Mouse (Mus musculus) midbrain, postnatal 0 days (tissue): ENCODE measurements around the gene C1rl. TPM values are rescaled to one million over a fixed set of nuclear protein-coding genes. Genes with fewer than 3 reads are reported as not detected.
"Not testable (repeated sequence)": the region's sequence is repeated elsewhere in the genome, so short reads cannot be mapped to it uniquely, and the experiment has no call there.

Experiments
- ATAC-seq: fragments of 200-750 bp; cut with Nextera tagmentation; 2 replicates; pipeline ENCODE4 v1.8.0; 2017; ENCODE audit warnings: moderate number of reproducible peaks, mild to moderate bottlenecking, moderate TSS enrichment, moderate library complexity; ENCODE audit not compliant: low FRiP score
- DNase-seq: peaks from one replicate; pipeline ENCODE4 v3.0.0-alpha.2; 2015; ENCODE audit warnings: low spot score
- H3K27ac ChIP-seq: fragments of 300-500 bp; sonication (generic); 2 replicates; pipeline ENCODE4 v1.5.1; 2014; ENCODE audit warnings: low read depth, mild to moderate bottlenecking, low read length, mixed read lengths
- H3K27me3 ChIP-seq: fragments of 300-500 bp; sonication (generic); 2 replicates; pipeline ENCODE4 v1.6.1; 2014; ENCODE audit warnings: low read length, control low read depth, mixed read lengths; ENCODE audit not compliant: insufficient read depth
- H3K36me3 ChIP-seq: fragments of 300-500 bp; sonication (generic); 2 replicates; pipeline ENCODE4 v1.6.1; 2014; ENCODE audit warnings: low read length, control low read depth, mixed read lengths; ENCODE audit not compliant: insufficient read depth
- H3K4me1 ChIP-seq: fragments of 300-500 bp; sonication (generic); 2 replicates; pipeline ENCODE4 v1.6.1; 2014; ENCODE audit warnings: mild to moderate bottlenecking, control low read depth, antibody characterized with exemption, low read length, mixed read lengths; ENCODE audit not compliant: insufficient read depth
- H3K4me2 ChIP-seq: fragments of 300-500 bp; sonication (generic); 2 replicates; pipeline ENCODE4 v1.6.1; 2014; ENCODE audit warnings: low read depth, mild to moderate bottlenecking, low read length, mixed read lengths; ENCODE audit not compliant: poor library complexity, severe bottlenecking
- H3K4me3 ChIP-seq: fragments of 300-500 bp; sonication (generic); 2 replicates; pipeline ENCODE4 v1.5.1; 2014; ENCODE audit warnings: low read depth, mild to moderate bottlenecking, low read length, moderate library complexity
- H3K9ac ChIP-seq: fragments of 300-500 bp; sonication (generic); replicated peaks from 2 replicates; pipeline ENCODE4 v1.6.1; 2014; ENCODE audit warnings: mild to moderate bottlenecking, low read length, moderate library complexity, mixed read lengths; ENCODE audit not compliant: poor library complexity, severe bottlenecking
- H3K9me3 ChIP-seq: fragments of 300-500 bp; sonication (generic); 2 replicates; pipeline ENCODE4 v1.6.1; 2016; ENCODE audit warnings: low read length, control low read depth
- CTCF ChIP-seq: IDR thresholded peaks from 2 replicates; pipeline ENCODE4 v1.5.1; 2016; ENCODE audit warnings: antibody characterized with exemption, mild to moderate bottlenecking
- WGBS: fragments of 180-500 bp; shearing (Covaris S2); extraction: QIAGEN DNeasy Blood & Tissue Kit; methylation state at CpG from one replicate; pipeline ENCODE4 v1.1.7; 2014; 5-methylcytosine and 5-hydroxymethylcytosine counted together
- polyA plus RNA-seq: library from polyadenylated mRNA; unstranded; fragments of >200 nt; fragmentation: Nextera tagmentation; extraction: Ambion mirVana; gene quantifications from 2 replicates; pipeline ENCODE4 v1.2.1, GENCODE M21; 2015
- total RNA-seq: library from RNA; depleted of rRNA; stranded (reverse); fragments of >200 nt; gene quantifications from 2 replicates; pipeline ENCODE4 v1.2.3, GENCODE M21; 2014

The C1rl gene
- total and polyA plus RNA-seq, 2 experiments from 2014 or later: 0.35 TPM; not detected in 1

DNA sequence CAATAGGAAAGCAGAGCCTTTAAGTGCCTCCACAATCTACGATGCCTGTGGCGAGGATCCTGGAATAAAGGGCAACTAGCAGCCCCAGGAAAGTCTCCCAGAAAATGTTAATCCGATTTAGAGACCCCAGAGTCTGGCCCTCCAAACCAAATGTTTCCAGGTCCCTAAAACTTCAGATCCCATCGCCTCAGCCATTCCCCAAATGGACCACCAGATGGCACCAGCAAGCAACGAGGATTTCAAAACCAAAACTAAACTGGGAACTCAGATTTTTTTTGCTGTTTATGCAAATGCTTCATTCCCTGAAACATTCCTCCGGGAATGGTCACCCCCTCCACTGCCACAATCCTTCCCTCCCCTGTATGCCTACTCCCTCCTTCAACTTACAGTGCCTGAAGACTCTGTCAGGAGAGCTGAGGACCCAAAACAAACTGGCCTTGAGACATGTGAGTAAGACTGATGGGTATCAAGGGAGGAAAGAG is 19.5 kb downstream of the C1rl start, which contains the start of gene C1ra:
C1ra (plus strand) TSS at position 51 of the 482 bp plus-strand sequence.
- H3K36me3 ChIP-seq: no peaks in the 10 kb centered on the region
- H3K27ac ChIP-seq: no peak within 1 kb of the TSS
- DNase-seq: peak; percentile 35
- no peak within 1 kb of the TSS for H3K4me3 ChIP-seq
- WGBS: 7% methylated on average over 6 of the region's 6 CpGs
- no peaks in the 10 kb centered on the region for H3K9me3 ChIP-seq
- no peaks in the 10 kb centered on the region for H3K27me3 ChIP-seq
- H3K9ac ChIP-seq: no peak within 1 kb of the TSS
- peak; percentile 85 for TF ChIP-seq CTCF
- peak within 1 kb of the TSS; percentile 34; the same call in 1 of the 2 replicates for H3K4me2 ChIP-seq
- H3K4me1 ChIP-seq: no peaks in the 10 kb centered on the region
- ATAC-seq: no peak

DNA sequence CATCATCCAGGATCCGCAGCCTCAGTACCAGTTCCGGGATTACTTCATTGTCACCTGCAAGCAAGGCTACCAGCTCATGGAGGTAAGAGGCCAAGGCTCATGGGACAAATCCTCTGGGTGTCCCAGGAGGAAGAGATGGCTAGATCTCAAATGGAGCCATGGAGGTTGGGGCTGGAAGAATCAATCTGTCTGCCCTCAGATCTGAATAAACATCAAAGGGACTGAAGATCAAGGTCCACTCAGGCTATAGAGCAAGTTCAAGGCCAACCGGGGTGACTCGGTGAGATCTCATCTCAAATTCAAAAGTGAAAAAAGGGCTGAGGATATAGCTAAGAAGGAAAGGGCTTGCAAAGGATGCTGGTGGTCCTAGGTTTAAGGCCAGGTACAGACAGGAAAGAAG is 24.8 kb downstream of the C1rl start:
- H3K36me3 ChIP-seq, ATAC-seq, H3K27ac ChIP-seq, H3K9me3 ChIP-seq, H3K4me2 ChIP-seq, DNase-seq, H3K9ac ChIP-seq, H3K27me3 ChIP-seq, H3K4me3 ChIP-seq, H3K4me1 ChIP-seq: not testable (repeated sequence)
- 92% methylated on average over 2 of the region's 4 CpGs for WGBS

DNA sequence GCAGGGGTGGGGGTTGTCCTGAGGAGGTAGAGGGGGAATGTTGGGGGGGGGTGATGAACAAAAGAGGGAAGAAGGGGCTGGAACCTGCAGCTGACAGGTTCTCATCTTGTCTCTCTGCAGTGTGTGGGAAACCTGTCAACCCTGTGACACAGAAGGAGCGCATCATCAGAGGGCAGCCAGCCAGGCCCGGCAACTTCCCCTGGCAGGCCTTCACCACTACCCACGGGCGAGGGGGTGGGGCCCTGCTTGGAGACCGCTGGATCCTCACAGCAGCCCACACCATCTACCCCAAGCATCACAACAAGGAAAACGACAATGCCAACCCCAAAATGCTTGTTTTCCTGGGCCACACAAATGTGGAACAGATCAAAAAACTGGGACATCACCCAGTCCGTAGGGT is 29.2 kb downstream of the C1rl start:
- H3K27ac ChIP-seq, ATAC-seq: not testable (repeated sequence)
- 70% methylated on average over 7 of the region's 7 CpGs for WGBS

DNA sequence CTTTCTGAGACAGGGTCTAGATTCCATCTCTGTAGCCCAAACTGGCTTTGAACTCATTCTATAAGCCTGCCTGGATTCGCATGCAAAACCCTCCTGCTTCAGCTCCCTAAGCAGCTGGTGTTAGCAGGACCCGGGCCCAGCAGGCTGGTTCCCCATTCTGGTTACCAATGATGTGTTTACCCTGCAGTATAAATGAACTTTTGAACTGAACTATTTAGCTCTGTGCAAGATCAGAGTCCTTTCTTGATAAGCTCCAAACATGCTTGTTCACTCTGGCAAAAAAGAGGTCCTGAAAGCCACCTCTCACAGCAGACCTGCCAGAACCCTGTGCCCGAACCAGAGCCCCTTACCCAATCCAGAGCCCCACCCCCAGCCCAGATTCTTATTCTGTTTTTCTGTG is 35.0 kb downstream of the C1rl start:
- DNase-seq: no peak
- no peak for ATAC-seq
- Histone ChIP-seq H3K9ac (no peak overlapping the region), H3K27ac (no peak overlapping the region), H3K4me3 (no peak overlapping the region), H3K27me3 (no peaks in the 10 kb centered on the region), H3K9me3 (no peaks in the 10 kb centered on the region), H3K4me2 (no peak overlapping the region), H3K4me1 (no peaks in the 10 kb centered on the region), H3K36me3 (no peaks in the 10 kb centered on the region)
- no peak for TF ChIP-seq CTCF
- 80% methylated on average over 3 of the region's 3 CpGs for WGBS

More for the DNA sequence above, 29.2 kb downstream of the C1rl start:
- not testable (repeated sequence) for H3K9me3 ChIP-seq, H3K27me3 ChIP-seq, H3K4me1 ChIP-seq, DNase-seq, H3K36me3 ChIP-seq, H3K4me2 ChIP-seq, H3K9ac ChIP-seq, H3K4me3 ChIP-seq

DNA sequence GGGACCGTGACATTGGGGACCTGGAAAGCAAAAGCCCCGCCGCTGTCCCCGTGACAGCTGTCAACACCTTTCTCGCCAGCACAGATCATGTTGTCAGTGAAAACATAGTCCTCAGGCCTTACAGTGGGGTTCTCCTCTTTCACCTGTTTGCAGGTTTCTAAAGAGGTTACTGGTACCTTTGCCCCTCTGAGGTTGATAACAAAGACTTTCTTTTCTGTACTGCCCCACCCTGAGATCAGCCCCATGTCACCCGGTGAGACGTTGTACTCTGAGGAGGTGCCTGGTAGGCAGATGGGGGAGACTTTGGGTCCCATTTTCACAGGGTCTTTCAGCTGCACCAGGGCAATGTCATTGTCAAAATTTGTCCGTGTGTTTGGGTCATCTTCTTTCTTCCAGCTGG is 38.2 kb downstream of the C1rl start:
- H3K36me3 ChIP-seq: no peaks in the 10 kb centered on the region
- DNase-seq (no peak), ATAC-seq (no peak)
- H3K27ac ChIP-seq: no peak overlapping the region
- no peak overlapping the region for H3K4me3 ChIP-seq
- no peak overlapping the region for H3K4me2 ChIP-seq
- H3K4me1 ChIP-seq: no peaks in the 10 kb centered on the region
- H3K27me3 ChIP-seq: no peaks in the 10 kb centered on the region
- TF ChIP-seq CTCF: no peak
- no peak overlapping the region for H3K9ac ChIP-seq
- WGBS: 88% methylated on average over 8 of the region's 8 CpGs
- no peaks in the 10 kb centered on the region for H3K9me3 ChIP-seq

DNA sequence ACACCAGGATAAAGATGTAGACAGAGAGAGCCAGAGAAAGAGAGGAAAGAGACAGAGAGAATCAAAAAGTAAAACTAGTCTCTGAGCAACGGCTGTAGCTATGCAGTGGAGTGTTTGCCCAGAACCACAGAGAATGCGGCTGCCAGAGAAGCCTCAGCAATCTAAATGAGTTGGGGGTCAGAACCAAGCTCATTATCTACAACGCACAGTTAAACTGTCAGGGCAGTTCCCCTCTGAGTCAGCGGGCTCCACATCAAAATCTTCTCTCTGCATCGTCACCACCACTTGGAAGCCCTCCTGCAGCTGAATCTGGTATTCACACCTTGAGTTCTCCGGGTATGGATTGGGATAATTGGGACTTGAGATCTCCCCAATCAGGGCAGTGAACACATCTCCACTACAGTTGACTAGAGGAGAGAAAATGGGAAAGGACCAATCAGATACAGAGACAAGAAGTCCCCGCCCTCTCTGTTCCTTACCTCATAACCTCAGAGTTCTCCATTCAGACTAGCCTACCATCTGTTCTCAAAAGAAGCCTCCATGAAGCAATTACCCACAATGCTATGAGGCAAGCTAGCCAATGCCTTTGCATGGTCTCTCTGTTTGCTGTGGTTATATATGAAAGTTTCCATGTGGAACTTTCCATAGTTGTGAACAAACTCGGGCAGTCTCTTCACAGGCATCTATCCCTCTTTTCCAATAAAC is 43.4 kb downstream of the C1rl start:
- H3K9ac ChIP-seq, H3K4me2 ChIP-seq, ATAC-seq, H3K4me3 ChIP-seq, DNase-seq, H3K36me3 ChIP-seq, H3K27ac ChIP-seq, H3K27me3 ChIP-seq, H3K4me1 ChIP-seq, H3K9me3 ChIP-seq: not testable (repeated sequence)
- 82% methylated on average over 8 of the region's 8 CpGs for WGBS

GRCm38 (mm10) chr6:124541176-124541575 is 48.3 kb downstream of the C1rl start:
- not testable (repeated sequence) for H3K27ac ChIP-seq, H3K4me1 ChIP-seq, H3K4me2 ChIP-seq, ATAC-seq, H3K36me3 ChIP-seq, H3K9me3 ChIP-seq, H3K9ac ChIP-seq, H3K4me3 ChIP-seq, H3K27me3 ChIP-seq, DNase-seq
- WGBS: 77% methylated on average over 2 of the region's 2 CpGs
